Mouse (Mus musculus): ENCODE data around the gene Uri1. TPM values are rescaled to one million over a fixed set of nuclear protein-coding genes. Genes with fewer than 3 reads are reported as not detected.

Gene Uri1
- polyA plus RNA-seq, 1 experiment from 2014 or later: 57.8 TPM

DNA sequence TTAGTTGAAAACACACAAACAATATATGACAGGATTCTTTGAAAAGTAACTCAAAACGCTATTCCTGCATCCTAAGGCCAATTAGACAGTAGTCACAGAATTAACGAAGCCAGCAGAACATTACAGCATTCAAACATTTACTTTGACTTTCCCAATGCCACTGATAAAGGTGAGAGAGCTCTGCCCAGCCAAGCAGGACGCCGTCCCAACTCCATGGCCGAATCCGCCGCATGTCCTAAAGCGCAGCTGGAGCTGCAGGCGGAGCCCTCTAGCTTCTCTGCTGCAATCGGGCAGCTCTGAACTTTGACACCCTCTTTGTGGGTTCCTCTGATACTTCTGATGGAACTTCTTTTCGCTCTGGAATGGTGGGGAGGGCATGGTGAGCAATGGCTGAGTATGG lies 62.1 kb downstream of the Uri1 start:
- no peak overlapping the region for H3K27ac ChIP-seq (ENCODE audit: low read depth, low read length)
- whole genome bisulfite sequencing: 86% methylated on average over 11 of the region's 11 CpGs
- no peak for ATAC-seq (ENCODE audit: low FRiP score, low TSS enrichment)
- H3K4me3 ChIP-seq (ENCODE audit: low read length): no peak overlapping the region
- H3K9me3 ChIP-seq (ENCODE audit: control insufficient read depth, low read length): no peaks in the 10 kb centered on the region
- peaks cover 47% of the 10 kb centered on the region for H3K36me3 ChIP-seq (ENCODE audit: control insufficient read depth, insufficient read depth, low read length)
- no peak overlapping the region for H3K4me2 ChIP-seq (replicated peaks; ENCODE audit: low read depth, low read length)
- H3K4me1 ChIP-seq (ENCODE audit: control insufficient read depth, insufficient read depth, low read length): no peaks in the 10 kb centered on the region
- no peaks in the 10 kb centered on the region for H3K27me3 ChIP-seq (ENCODE audit: control insufficient read depth, insufficient read depth, low read length)
- no peak overlapping the region for H3K9ac ChIP-seq (ENCODE audit: low read depth, low read length)

GRCm38 (mm10) chr7:37951841-37952240 lies 71.5 kb downstream of the Uri1 start:
- no peak overlapping the region for H3K4me2 ChIP-seq (replicated peaks; ENCODE audit: low read depth, low read length)
- WGBS: 85% methylated on average over 9 of the region's 9 CpGs
- no peaks in the 10 kb centered on the region for H3K27me3 ChIP-seq (ENCODE audit: control insufficient read depth, insufficient read depth, low read length)
- no peaks in the 10 kb centered on the region for H3K4me1 ChIP-seq (ENCODE audit: control insufficient read depth, insufficient read depth, low read length)
- no peak overlapping the region for H3K27ac ChIP-seq (ENCODE audit: low read depth, low read length)
- no peak for ATAC-seq (ENCODE audit: low FRiP score, low TSS enrichment)
- H3K9me3 ChIP-seq (ENCODE audit: control insufficient read depth, low read length): no peaks in the 10 kb centered on the region
- H3K9ac ChIP-seq (ENCODE audit: low read depth, low read length): no peak overlapping the region
- H3K4me3 ChIP-seq (ENCODE audit: low read length): no peak overlapping the region
- peaks cover 8% of the 10 kb centered on the region; the same call in 1 of the 2 replicates for H3K36me3 ChIP-seq (ENCODE audit: control insufficient read depth, insufficient read depth, low read length)

- Histone ChIP-seq H3K4me1 (ENCODE audit: control insufficient read depth, insufficient read depth, low read length) (peaks cover 6% of the 10 kb centered on the region), H3K9me3 (ENCODE audit: control insufficient read depth, low read length) (no peaks in the 10 kb centered on the region), H3K4me3 (ENCODE audit: low read length) (no peak overlapping the region), H3K27me3 (ENCODE audit: control insufficient read depth, insufficient read depth, low read length) (no peaks in the 10 kb centered on the region), H3K27ac (ENCODE audit: low read depth, low read length) (no peak overlapping the region), H3K4me2 (replicated peaks; ENCODE audit: low read depth, low read length) (no peak overlapping the region), H3K36me3 (ENCODE audit: control insufficient read depth, insufficient read depth, low read length) (no peaks in the 10 kb centered on the region), H3K9ac (ENCODE audit: low read depth, low read length) (no peak overlapping the region)
- no peak for ATAC-seq (ENCODE audit: low FRiP score, low TSS enrichment)
- WGBS: 79% methylated on average over 8 of the region's 8 CpGs
Observed at GRCm38 (mm10) chr7:37936459-37936858, 86.9 kb downstream of the Uri1 start.

DNA sequence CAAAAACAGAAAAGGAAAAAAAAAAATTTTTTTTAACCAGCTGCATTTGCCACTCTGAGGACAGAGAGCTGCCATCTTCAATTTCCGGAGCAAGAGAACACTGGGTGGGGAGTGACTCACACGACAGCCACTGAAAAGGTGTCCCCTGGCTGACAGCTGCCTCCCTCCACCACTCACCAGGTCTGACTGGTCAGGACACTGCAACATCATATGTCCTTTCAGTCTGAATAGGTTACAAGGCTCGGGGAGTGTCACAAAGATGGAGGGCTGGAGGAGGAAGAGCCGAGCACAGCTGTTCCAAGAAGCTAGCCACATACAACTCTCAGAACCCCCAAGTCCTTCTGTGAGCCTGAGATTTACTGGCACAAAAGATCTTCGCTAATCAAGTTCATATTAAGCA lies 87.6 kb downstream of the Uri1 start:
- no peak overlapping the region for H3K4me2 ChIP-seq (replicated peaks; ENCODE audit: low read depth, low read length)
- no peak overlapping the region for H3K27ac ChIP-seq (ENCODE audit: low read depth, low read length)
- no peaks in the 10 kb centered on the region for H3K9me3 ChIP-seq (ENCODE audit: control insufficient read depth, low read length)
- ATAC-seq (ENCODE audit: low FRiP score, low TSS enrichment): no peak
- WGBS: 72% methylated on average over 5 of the region's 5 CpGs
- H3K4me1 ChIP-seq (ENCODE audit: control insufficient read depth, insufficient read depth, low read length): peaks cover 8% of the 10 kb centered on the region
- H3K9ac ChIP-seq (ENCODE audit: low read depth, low read length): no peak overlapping the region
- no peaks in the 10 kb centered on the region for H3K27me3 ChIP-seq (ENCODE audit: control insufficient read depth, insufficient read depth, low read length)
- H3K4me3 ChIP-seq (ENCODE audit: low read length): no peak overlapping the region
- H3K36me3 ChIP-seq (ENCODE audit: control insufficient read depth, insufficient read depth, low read length): no peaks in the 10 kb centered on the region

DNA sequence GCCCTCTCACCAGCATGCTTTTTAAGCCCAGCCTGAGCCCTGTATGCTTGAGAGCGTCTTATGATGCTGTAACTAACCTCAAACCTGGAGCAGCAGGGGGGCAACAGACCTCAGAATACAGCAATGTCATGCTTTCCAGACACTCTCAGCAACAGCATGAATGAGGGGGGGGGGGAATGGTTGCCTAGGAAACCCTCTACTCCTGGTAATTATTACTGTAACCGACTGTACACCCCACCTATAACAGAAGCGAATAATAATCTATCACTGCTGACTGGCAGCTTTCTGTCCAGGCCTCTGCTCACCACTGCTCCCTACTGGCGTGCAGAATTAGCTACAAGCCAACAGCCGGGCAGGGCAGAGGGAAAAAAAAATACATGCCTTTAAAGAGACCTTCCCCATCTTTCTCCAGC lies 88.6 kb downstream of the Uri1 start:
- H3K4me3 ChIP-seq (ENCODE audit: low read length): no peak overlapping the region

GRCm38 (mm10) chr7:37933754-37934308 lies 89.5 kb downstream of the Uri1 start:
- no peak overlapping the region; the same call in 1 of the 2 replicates for H3K9ac ChIP-seq (ENCODE audit: low read depth, low read length)
- peaks cover 8% of the 10 kb centered on the region for H3K4me1 ChIP-seq (ENCODE audit: control insufficient read depth, insufficient read depth, low read length)
- no peaks in the 10 kb centered on the region for H3K27me3 ChIP-seq (ENCODE audit: control insufficient read depth, insufficient read depth, low read length)
- ATAC-seq (ENCODE audit: low FRiP score, low TSS enrichment): no peak
- H3K4me3 ChIP-seq (ENCODE audit: low read length): no peak overlapping the region
- no peak overlapping the region for H3K27ac ChIP-seq (ENCODE audit: low read depth, low read length)
- no peaks in the 10 kb centered on the region for H3K36me3 ChIP-seq (ENCODE audit: control insufficient read depth, insufficient read depth, low read length)
- H3K4me2 ChIP-seq (replicated peaks; ENCODE audit: low read depth, low read length): no peak overlapping the region
- WGBS: 43% methylated on average over 9 of the region's 9 CpGs
- H3K9me3 ChIP-seq (ENCODE audit: control insufficient read depth, low read length): no peaks in the 10 kb centered on the region

More for the DNA sequence above, 88.6 kb downstream of the Uri1 start:
- Histone ChIP-seq H3K9me3 (ENCODE audit: control insufficient read depth, low read length) (no peaks in the 10 kb centered on the region), H3K9ac (ENCODE audit: low read depth, low read length) (no peak overlapping the region), H3K27ac (ENCODE audit: low read depth, low read length) (no peak overlapping the region), H3K27me3 (ENCODE audit: control insufficient read depth, insufficient read depth, low read length) (no peaks in the 10 kb centered on the region), H3K36me3 (ENCODE audit: control insufficient read depth, insufficient read depth, low read length) (no peaks in the 10 kb centered on the region), H3K4me2 (replicated peaks; ENCODE audit: low read depth, low read length) (no peak overlapping the region), H3K4me1 (ENCODE audit: control insufficient read depth, insufficient read depth, low read length) (peaks cover 8% of the 10 kb centered on the region)
- ATAC-seq (ENCODE audit: low FRiP score, low TSS enrichment): no peak
- WGBS: 23% methylated on average over 5 of the region's 5 CpGs

DNA sequence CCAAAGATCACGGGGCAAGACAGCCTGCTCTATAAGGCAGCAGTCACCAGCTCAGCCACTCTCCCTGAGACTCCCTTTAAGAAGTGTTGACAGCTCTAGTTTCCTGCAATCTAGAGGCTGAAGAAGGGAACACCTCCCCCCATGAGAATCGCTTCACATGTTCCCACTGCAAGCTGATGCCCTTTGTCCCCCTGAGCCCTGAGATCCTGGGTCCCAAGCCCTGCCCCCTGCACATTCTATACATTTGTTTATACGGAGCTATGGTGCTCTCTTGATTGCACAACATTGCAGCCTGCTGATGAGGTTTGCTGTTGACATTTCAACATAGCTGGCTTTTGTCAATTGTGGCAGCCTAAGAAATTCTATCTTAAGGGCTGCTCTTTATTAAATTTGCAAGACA lies 91.7 kb downstream of the Uri1 start:
- H3K4me3 ChIP-seq (ENCODE audit: low read length): no peak overlapping the region
- H3K9ac ChIP-seq (ENCODE audit: low read depth, low read length): no peak overlapping the region
- no peak overlapping the region for H3K27ac ChIP-seq (ENCODE audit: low read depth, low read length)
- no peak overlapping the region; the same call in 1 of the 2 replicates for H3K4me2 ChIP-seq (replicated peaks; ENCODE audit: low read depth, low read length)
- no peaks in the 10 kb centered on the region for H3K9me3 ChIP-seq (ENCODE audit: control insufficient read depth, low read length)
- 16% methylated on average over 3 of the region's 3 CpGs for WGBS
- no peaks in the 10 kb centered on the region for H3K36me3 ChIP-seq (ENCODE audit: control insufficient read depth, insufficient read depth, low read length)
- H3K4me1 ChIP-seq (ENCODE audit: control insufficient read depth, insufficient read depth, low read length): peaks cover 8% of the 10 kb centered on the region
- no peaks in the 10 kb centered on the region for H3K27me3 ChIP-seq (ENCODE audit: control insufficient read depth, insufficient read depth, low read length)
- peak; percentile 41; the same call in 1 of the 2 replicates for ATAC-seq (ENCODE audit: low FRiP score, low TSS enrichment)

DNA sequence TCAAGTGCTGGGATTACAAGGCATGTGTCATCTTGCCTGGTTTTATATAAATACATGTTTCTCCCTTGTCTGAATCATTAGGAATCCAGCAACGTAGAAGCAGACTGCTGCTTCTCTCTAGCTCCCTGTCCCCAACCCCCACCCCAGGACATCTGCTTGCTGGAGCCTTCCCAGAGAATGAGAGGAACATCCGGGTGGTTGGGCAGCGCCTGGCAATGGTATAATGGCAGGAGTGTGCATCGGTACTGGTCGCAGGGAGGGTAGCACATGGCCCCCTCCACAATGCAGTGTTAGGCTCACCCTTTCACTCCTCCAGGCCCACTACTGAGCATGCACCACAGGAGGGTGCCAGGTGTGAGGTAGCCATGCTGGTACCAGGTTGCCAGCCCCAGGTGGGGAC lies 93.6 kb downstream of the Uri1 start:
- Histone ChIP-seq H3K27me3 (ENCODE audit: control insufficient read depth, insufficient read depth, low read length) (no peaks in the 10 kb centered on the region), H3K4me3 (ENCODE audit: low read length) (no peak overlapping the region)
- ATAC-seq (ENCODE audit: low FRiP score, low TSS enrichment): no peak

GRCm38 (mm10) chr7:37922999-37923398 lies 100.4 kb downstream of the Uri1 start:
- Histone ChIP-seq H3K36me3 (ENCODE audit: control insufficient read depth, insufficient read depth, low read length) (no peaks in the 10 kb centered on the region), H3K9ac (ENCODE audit: low read depth, low read length) (no peak overlapping the region), H3K27me3 (ENCODE audit: control insufficient read depth, insufficient read depth, low read length) (no peaks in the 10 kb centered on the region), H3K4me3 (ENCODE audit: low read length) (no peak overlapping the region), H3K4me1 (ENCODE audit: control insufficient read depth, insufficient read depth, low read length) (no peaks in the 10 kb centered on the region), H3K4me2 (replicated peaks; ENCODE audit: low read depth, low read length) (no peak overlapping the region), H3K9me3 (ENCODE audit: control insufficient read depth, low read length) (no peaks in the 10 kb centered on the region), H3K27ac (ENCODE audit: low read depth, low read length) (no peak overlapping the region)
- WGBS: 75% methylated on average over 4 of the region's 4 CpGs
- no peak for ATAC-seq (ENCODE audit: low FRiP score, low TSS enrichment)

More for the DNA sequence above, 93.6 kb downstream of the Uri1 start:
- Histone ChIP-seq H3K9ac (ENCODE audit: low read depth, low read length) (no peak overlapping the region), H3K9me3 (ENCODE audit: control insufficient read depth, low read length) (no peaks in the 10 kb centered on the region), H3K27ac (ENCODE audit: low read depth, low read length) (no peak overlapping the region), H3K36me3 (ENCODE audit: control insufficient read depth, insufficient read depth, low read length) (no peaks in the 10 kb centered on the region), H3K4me2 (replicated peaks; ENCODE audit: low read depth, low read length) (no peak overlapping the region), H3K4me1 (ENCODE audit: control insufficient read depth, insufficient read depth, low read length) (peaks cover 8% of the 10 kb centered on the region)
- 81% methylated on average over 5 of the region's 5 CpGs for WGBS
